Mouse (Mus musculus) megakaryocyte-erythroid progenitor cell, adult 5-6 weeks (primary cell): ENCODE measurements around the gene Surf2. TPM values are rescaled to one million over a fixed set of nuclear protein-coding genes. Genes with fewer than 3 reads are reported as not detected.

Experiments used
- ATAC-seq: replicated peaks from 2 replicates; pipeline ENCODE4 v1.8.0; 2016; ENCODE audit warnings: mild to moderate bottlenecking, inconsistent platforms; ENCODE audit not compliant: severe bottlenecking, poor library complexity, low FRiP score, low TSS enrichment
- total RNA-seq, 2 experiments: library from RNA; stranded (forward) in 1 of 2; stranded (reverse) in 1 of 2; fragments of 200-1000, 215-1000 nt in 1 of 2; fragments of >200 nt in 1 of 2; fragmentation: Nextera tagmentation in 1 of 2; gene quantifications; 2 replicates each; pipeline ENCODE4 v1.2.3; 2014 to 2017

Surf2 gene
- total RNA-seq, 2 experiments from 2014 or later: 80.3 to 146 TPM

- ATAC-seq: no peak
Observed at GRCm38 (mm10) chr2:26954735-26955395, 38.7 kb downstream of the Surf2 start.

GRCm38 (mm10) chr2:26956811-26957487 is 40.8 kb downstream of the Surf2 start:
- no peak for ATAC-seq

- ATAC-seq: no peak
Observed at GRCm38 (mm10) chr2:26957488-26957859, 41.3 kb downstream of the Surf2 start.

- no peak for ATAC-seq
Observed at GRCm38 (mm10) chr2:26960756-26961155, 44.6 kb downstream of the Surf2 start.

GRCm38 (mm10) chr2:26963923-26964723 is 48.0 kb downstream of the Surf2 start, which contains the start of gene Rexo4:
Gene Rexo4 (minus strand): TSS chr2:26964386.
- ATAC-seq: peak; percentile 89

- ATAC-seq: peak; percentile 58; the same call in 1 of the 2 replicates
Observed at GRCm38 (mm10) chr2:26964724-26965370, 48.7 kb downstream of the Surf2 start.

- no peak for ATAC-seq
Observed at GRCm38 (mm10) chr2:26967262-26967661, 51.1 kb downstream of the Surf2 start.

Other genes with a start within 250 kb of the Surf2 start
- not detected in 2 replicates for gene Lcn4, start 245.1 kb upstream of the Surf2 start, total RNA-seq (2014; fragmentation: Nextera tagmentation)
- not detected in 2 replicates for gene Lcn4, start 245.1 kb upstream of the Surf2 start, total RNA-seq (2017)
- gene Abo, start 51.4 kb upstream of the Surf2 start, total RNA-seq (2014; fragmentation: Nextera tagmentation): not detected in 2 replicates
- gene Abo, start 51.4 kb upstream of the Surf2 start, total RNA-seq (2017): not detected in 2 replicates
- gene Surf6, start 13.5 kb upstream of the Surf2 start, total RNA-seq (2014; fragmentation: Nextera tagmentation): 36.2 and 43.7 TPM in 2 replicates
- gene Surf6, start 13.5 kb upstream of the Surf2 start, total RNA-seq (2017): 51.1 and 74.0 TPM in 2 replicates
- 24.7 and 37.6 TPM in 2 replicates for gene Med22, start 5.7 kb upstream of the Surf2 start, total RNA-seq (2014; fragmentation: Nextera tagmentation)
- gene Med22, start 5.7 kb upstream of the Surf2 start, total RNA-seq (2017): 14.4 and 20.2 TPM in 2 replicates
- gene Rpl7a, start 5.6 kb upstream of the Surf2 start, total RNA-seq (2014; fragmentation: Nextera tagmentation): 2,329 and 2,826 TPM in 2 replicates
- gene Rpl7a, start 5.6 kb upstream of the Surf2 start, total RNA-seq (2017): 2,192 and 2,459 TPM in 2 replicates
- gene Surf1, start 163 bp downstream of the Surf2 start, total RNA-seq (2014; fragmentation: Nextera tagmentation): 50.5 and 58.4 TPM in 2 replicates
- 38.0 and 41.7 TPM in 2 replicates for gene Surf1, start 163 bp downstream of the Surf2 start, total RNA-seq (2017)
- gene Surf4, start 17.6 kb downstream of the Surf2 start, total RNA-seq (2014; fragmentation: Nextera tagmentation): 59.8 and 76.8 TPM in 2 replicates
- gene Surf4, start 17.6 kb downstream of the Surf2 start, total RNA-seq (2017): 34.1 and 52.4 TPM in 2 replicates
- not detected in 2 replicates for gene Stkld1, start 17.7 kb downstream of the Surf2 start, total RNA-seq (2014; fragmentation: Nextera tagmentation)
- not detected in 2 replicates for gene Stkld1, start 17.7 kb downstream of the Surf2 start, total RNA-seq (2017)
- gene Rexo4, start 48.0 kb downstream of the Surf2 start, total RNA-seq (2014; fragmentation: Nextera tagmentation): 56.8 and 61.2 TPM in 2 replicates
- gene Rexo4, start 48.0 kb downstream of the Surf2 start, total RNA-seq (2017): 95.7 and 109 TPM in 2 replicates
- 2.3 TPM in 1 of 2 replicates, not detected in the other for gene Adamts13, start 57.0 kb downstream of the Surf2 start, total RNA-seq (2014; fragmentation: Nextera tagmentation)
- gene Adamts13, start 57.0 kb downstream of the Surf2 start, total RNA-seq (2017): not detected in 2 replicates
- gene Cacfd1, start 93.6 kb downstream of the Surf2 start, total RNA-seq (2014; fragmentation: Nextera tagmentation): 28.2 and 29.2 TPM in 2 replicates
- gene Cacfd1, start 93.6 kb downstream of the Surf2 start, total RNA-seq (2017): 5.5 and 14.6 TPM in 2 replicates
- 0.62 TPM in 1 of 2 replicates, not detected in the other for gene Slc2a6, start 111.6 kb downstream of the Surf2 start, total RNA-seq (2014; fragmentation: Nextera tagmentation)
- 0.05 and 1.0 TPM in 2 replicates for gene Slc2a6, start 111.6 kb downstream of the Surf2 start, total RNA-seq (2017)
- not detected in 2 replicates for gene Mymk, start 155.8 kb downstream of the Surf2 start, total RNA-seq (2014; fragmentation: Nextera tagmentation)
- gene Mymk, start 155.8 kb downstream of the Surf2 start, total RNA-seq (2017): not detected in 2 replicates
- gene Adamtsl2, start 163.0 kb downstream of the Surf2 start, total RNA-seq (2014; fragmentation: Nextera tagmentation): 1.2 TPM in 1 of 2 replicates, not detected in the other
- not detected in 2 replicates for gene Adamtsl2, start 163.0 kb downstream of the Surf2 start, total RNA-seq (2017)
- gene Fam163b, start 226.1 kb downstream of the Surf2 start, total RNA-seq (2014; fragmentation: Nextera tagmentation): not detected in 2 replicates
- not detected in 2 replicates for gene Fam163b, start 226.1 kb downstream of the Surf2 start, total RNA-seq (2017)
- not detected in 2 replicates for gene Dbh, start 248.9 kb downstream of the Surf2 start, total RNA-seq (2014; fragmentation: Nextera tagmentation)
- gene Dbh, start 248.9 kb downstream of the Surf2 start, total RNA-seq (2017): not detected in 2 replicates